Mouse (Mus musculus): ENCODE measurements around the gene Ampd3.

The Ampd3 gene

GRCm38 (mm10) chr7:110801028-110801427, 33.0 kb downstream of the Ampd3 start:
- peak; percentile 83 to 94 for DNase-seq

DNA sequence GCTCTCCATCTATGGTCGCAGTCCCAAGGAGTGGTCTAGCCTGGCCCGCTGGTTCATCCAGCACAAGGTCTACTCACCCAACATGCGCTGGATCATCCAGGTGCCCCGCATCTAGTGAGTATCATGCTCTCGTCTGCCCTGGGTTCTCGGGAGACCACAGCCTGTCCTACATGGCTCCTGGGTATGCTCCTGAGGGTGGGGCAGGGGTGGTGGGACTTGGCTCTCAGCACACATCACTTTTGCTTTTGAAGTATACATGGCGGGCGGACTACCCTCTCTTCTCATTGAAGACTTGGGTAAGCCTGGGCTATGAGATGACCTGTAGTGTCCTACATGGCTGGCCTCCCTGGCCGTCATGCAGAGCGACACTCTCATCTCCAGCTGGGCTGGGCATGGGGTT, 35.1 kb downstream of the Ampd3 start:
- DNase-seq: no peak

DNA sequence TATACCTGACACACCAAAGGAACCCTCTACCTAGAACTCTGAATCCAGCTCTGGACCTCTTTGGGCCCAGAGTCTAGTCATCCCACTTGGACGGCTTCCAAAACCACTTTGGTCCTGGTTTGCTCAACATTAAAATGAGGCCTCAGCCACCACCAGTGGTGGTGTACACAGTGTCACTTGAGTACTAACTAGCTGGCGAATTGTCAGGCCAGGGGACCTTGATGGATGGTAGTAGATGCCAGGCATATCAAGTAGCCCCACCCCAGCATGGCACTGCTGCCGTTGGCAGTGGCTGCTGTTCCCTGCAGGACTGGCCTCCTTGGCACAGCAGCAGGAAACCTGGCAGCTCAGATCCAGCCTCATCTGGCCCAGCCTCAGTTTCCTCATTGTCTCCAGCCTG, 36.3 kb downstream of the Ampd3 start:
- peak; percentile 41 to 46 for DNase-seq

GRCm38 (mm10) chr7:110807460-110808030, 39.5 kb downstream of the Ampd3 start:
- DNase-seq: no peak

DNA sequence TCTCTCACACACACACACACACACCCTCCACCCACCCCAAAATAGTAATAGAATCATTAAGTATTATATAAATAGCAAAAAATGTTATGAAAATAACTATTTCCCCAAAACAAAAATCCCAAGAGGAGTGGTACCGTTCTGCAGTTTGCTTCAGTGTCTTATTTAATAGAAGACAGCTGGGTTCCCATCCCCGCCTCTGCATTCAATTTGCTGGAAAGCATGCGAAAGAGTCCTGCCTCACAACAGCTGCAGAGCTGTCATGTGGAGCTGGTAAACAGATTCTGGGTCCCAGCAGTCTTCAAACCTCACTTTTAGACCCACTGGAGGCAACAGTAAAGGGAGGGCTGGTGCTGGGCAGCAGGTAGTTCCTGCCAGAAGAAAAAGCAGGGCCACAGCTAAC, 41.0 kb downstream of the Ampd3 start:
- no peak for DNase-seq

GRCm38 (mm10) chr7:110809585-110810557, 41.9 kb downstream of the Ampd3 start:
- DNase-seq: no peak

GRCm38 (mm10) chr7:110810995-110811394, 43.0 kb downstream of the Ampd3 start:
- DNase-seq: no peak

- DNase-seq: no peak
Observed at GRCm38 (mm10) chr7:110811529-110811928, 43.5 kb downstream of the Ampd3 start.

DNA sequence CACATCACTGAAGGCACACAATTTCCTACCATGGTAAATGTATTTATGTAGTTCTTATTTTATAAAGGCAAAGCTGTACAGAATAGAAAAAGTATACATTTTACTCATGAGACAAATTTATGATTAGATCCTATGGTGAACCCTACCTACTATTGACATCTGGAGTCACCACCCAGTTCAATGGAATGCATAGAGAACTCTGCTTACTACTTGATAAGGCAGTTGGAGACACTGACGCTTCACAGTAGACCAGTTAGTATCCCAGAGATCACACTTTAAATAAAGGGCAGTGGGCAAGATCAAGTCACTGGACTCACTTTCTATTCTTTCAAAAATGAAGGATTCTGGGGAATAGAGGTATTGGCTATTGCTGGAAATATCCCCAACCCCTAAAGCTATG, 46.0 kb downstream of the Ampd3 start:
- no peak for DNase-seq

- DNase-seq: peak; percentile 51 to 68
Observed at GRCm38 (mm10) chr7:110816037-110816436, 48.0 kb downstream of the Ampd3 start.

DNA sequence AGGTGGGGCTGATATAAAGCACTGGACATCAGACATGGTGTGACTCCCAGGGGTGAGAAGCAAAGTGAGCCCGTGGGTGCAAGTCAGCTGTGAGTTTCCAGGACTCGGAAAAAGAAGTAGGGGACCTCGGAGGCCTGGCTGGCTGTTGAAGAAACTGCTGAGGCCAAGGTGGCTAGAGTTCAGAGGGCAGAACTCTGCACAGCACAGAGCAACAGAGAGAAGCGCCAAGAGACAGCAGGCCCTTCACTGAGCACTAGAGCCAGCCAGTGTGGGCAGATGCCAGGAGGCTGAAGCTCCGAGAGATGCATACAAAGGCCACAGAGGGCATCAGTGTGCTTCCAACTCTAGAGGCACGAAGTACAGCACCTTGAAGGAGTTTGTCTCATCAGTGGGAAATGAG, 50.2 kb downstream of the Ampd3 start:
- peak; percentile 49 to 77 for DNase-seq

DNA sequence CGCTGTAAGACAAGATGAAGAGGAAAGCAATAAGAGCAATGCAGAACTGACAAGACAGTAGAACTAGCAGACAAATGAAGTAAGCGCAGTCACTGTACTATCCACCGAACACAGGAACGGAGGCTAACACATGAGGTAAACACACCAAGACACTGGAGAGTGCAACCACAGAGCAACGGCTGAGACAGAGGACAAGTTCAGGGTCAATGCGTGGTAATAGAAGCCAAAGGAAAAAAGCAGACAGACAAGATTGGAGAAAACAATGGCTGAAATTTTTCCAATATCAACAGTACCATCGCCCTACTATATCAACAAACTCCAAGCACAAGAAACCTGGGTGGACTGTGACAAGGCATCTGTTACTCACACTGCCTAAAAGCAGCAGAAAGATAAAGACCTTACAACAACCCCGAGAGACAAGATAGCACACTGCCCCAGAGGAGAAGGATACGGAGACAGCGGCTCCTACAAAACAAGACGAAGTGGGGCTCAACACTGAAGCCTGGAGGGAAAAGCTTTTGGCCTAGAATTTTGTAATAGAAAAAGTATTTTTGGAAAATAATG, 50.9 kb downstream of the Ampd3 start:
- no peak for DNase-seq

DNA sequence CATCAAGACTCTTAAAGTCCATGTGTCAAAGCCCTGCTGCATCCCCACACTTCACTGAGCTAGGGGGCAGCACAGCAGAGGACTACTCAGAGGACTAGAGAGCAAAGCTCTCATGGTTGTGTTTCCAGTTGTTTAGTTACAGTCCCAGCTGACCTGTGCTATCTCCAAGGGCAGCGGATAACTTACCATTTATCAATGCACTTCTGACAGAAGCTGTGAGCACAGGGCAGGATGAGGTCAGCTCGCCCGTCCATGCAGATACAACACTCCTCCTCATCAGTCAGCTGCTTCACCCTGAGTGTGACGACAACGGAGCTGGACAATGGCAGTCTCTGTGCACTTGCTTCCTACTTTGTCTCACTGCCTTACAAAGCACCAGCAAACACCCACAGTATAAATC, 53.1 kb downstream of the Ampd3 start:
- no peak for DNase-seq

- DNase-seq: peak; percentile 40 to 49
Observed at GRCm38 (mm10) chr7:110821653-110822052, 53.6 kb downstream of the Ampd3 start.

- no peak for DNase-seq
Observed at GRCm38 (mm10) chr7:110822055-110822454, 54.0 kb downstream of the Ampd3 start.

GRCm38 (mm10) chr7:110823076-110823475, 55.1 kb downstream of the Ampd3 start:
- DNase-seq: no peak

DNA sequence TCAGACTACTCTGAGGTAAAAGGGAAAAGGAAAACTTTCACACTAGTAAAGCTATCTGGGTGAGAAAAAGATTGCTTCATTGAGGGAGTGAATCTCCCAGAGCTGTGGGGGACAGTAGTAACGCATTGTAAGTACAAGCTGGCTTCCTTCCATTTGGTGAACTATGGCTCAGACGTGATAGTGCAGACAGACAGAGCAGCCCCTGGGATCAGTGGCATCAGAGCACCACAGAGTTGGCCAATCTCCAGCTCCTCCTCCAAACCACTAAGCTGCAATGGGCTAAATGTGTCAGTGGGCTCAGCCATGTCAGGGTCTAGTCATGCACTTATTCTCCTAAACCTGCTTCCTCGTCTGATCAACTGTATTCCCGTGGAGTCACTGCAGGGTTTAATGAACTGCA, 55.6 kb downstream of the Ampd3 start:
- DNase-seq: no peak

DNA sequence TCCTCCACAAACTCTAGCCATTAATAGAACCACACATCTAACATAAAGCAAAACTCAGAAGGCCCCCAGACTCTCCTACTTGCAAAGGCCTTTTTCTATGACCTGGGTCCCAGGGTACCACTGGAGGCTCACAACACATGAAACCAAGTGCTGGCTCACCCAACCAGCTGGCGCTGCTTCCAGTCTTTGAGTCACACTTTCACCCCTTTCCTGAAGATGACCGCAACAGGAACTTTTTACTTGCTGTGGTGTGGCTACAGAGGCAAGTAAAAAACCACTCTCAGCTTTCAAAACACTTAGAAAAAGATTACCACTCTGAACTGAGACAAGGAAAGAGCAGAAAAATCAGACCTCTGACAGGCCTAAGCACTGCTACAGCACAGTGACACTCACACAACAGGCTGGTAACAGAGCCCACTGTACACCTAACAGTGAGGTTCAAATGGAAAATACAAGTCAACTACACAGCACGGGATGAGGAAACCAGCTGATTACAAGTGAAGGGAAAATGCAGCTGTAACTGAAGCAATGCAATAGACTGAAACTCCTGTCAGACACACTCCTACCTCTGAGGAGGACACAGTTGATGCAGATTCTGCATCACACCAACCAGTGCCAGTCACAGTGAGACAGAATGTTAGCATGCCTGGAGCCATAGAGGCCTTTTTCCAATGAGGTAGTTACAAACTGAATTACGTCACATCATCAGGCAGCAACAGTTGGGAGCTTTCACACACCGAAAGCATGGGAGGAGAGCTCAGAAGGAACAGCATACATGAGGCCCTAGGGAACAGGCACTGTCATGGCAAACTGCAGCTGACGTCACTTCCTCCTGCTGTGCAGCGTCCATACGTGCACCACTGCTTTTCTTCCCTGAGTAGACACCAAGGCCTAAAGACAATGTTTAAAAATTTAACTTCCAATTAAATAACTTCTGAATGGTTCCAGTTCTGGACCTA, 56.3 kb downstream of the Ampd3 start:
- DNase-seq: no peak

GRCm38 (mm10) chr7:110833024-110833423, 65.0 kb downstream of the Ampd3 start:
- DNase-seq: no peak

DNA sequence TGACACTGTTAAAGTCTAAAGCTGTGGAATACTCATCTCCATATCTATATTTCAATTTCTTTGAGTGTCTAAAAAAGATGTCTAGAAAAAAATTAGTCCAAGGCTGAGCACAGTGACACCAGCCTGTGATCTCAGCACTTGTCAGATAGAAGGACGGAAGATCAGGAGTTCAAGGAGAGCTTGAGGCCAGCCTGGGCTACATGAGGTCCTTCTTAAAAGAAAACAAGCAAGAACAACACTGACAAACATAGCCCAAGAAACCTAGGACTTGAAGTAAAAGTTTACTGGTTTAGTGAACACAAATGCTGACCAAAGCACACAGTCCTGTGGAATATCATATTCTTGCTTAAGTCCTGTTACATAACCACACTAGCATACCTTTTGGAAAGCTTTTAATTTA, 66.0 kb downstream of the Ampd3 start:
- no peak for DNase-seq

- DNase-seq: no peak
Observed at GRCm38 (mm10) chr7:110834522-110834921, 66.5 kb downstream of the Ampd3 start.

DNA sequence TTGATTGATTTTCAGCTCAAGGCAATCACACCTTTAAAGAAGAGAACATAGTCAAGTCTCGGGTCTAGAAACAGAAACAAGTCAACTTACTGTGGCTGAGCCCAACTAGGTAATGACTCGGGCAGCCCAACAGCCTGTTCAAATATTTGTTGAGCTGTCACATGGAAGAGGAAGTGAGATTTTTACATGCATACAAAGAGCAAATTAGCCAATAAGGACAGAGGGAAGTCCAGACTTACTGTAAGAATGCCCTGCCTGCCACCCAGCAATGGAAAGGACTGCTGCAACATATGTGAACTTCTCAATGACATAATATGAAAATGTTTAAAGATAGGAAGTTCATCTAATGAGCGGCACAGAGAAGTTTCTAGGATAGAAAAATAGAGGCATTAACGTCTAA, 72.3 kb downstream of the Ampd3 start:
- DNase-seq: no peak
